Mouse (Mus musculus): ENCODE results near the gene Akt3. TPM values are rescaled to one million over a fixed set of nuclear protein-coding genes. Genes with fewer than 3 reads are reported as not detected.

Akt3 gene
- total RNA-seq, 2 experiments from 2014 or later, result 248 to 255 TPM

DNA sequence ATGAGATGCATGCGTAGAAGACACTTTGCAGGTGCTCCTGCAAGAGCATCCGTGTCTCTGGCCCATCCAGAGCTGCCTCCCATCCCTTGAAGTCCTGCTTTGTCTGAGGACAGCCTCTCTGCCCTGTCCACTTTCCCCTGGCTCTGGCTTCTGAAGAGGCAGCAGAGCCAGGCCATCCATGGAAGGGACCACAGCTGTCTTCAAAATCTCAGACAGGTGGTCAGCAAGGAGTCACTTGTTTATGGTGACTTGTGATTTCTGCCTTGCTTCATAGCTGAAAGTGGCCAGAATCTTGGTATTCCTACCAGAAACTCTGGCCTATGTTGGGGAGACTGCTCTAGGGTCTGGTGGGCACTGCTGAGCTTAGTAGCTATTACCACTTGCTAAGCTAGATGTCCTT, 241.3 kb downstream of the Akt3 start:
- DNase-seq (ENCODE audit: low spot score in 2 of 2), result no peak
- intact Hi-C loops (cut with DNase I), result no loop called here

DNA sequence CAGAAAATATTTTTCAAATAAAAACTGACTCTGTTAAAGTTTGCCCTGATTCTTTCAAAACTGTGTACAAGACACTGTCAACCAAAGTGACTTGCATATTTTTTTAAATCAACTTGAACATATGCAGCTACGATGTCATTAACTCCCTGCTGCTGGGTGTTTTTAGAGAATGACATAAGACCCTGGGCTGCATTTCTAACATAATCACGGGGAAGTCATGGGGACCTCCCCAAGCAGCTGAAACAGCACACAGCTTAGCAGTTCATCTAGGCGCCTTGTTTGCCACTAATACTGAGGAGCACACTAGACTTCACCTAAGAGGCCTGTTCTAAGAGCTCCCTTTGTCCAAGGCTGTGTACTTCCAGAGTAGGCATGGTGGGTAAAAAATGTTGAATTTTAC, 242.1 kb downstream of the Akt3 start:
- intact Hi-C loops (cut with DNase I), result no loop called here
- DNase-seq (ENCODE audit: low spot score in 2 of 2), result no peak

DNA sequence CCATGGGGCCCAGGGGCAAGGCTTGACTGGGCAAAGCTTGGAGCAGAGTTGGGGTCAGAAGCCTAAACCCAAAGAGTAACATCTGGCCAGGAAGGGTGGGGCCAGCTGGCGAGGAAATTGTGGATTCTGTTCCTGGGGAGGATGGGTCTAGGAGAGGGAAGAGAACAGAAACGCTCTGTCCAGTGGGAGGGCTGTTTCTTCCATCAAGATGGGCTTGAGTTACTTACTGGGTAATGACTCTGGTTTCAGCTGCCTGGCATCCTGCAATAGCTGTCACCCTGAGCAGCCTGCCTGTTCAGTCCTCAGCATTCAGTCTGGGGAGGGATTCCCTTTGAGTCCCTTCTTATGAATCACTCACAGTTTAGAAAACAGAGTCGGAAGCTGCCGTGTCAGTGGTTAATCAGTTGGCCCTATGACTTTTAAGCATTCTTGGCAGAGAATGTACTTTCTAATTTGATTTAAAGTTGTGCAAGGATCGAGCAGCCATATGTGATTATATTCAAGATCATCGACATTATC, 243.0 kb downstream of the Akt3 start:
- intact Hi-C loops (cut with DNase I), result no loop called here
- DNase-seq (ENCODE audit: low spot score in 2 of 2), result no peak

DNA sequence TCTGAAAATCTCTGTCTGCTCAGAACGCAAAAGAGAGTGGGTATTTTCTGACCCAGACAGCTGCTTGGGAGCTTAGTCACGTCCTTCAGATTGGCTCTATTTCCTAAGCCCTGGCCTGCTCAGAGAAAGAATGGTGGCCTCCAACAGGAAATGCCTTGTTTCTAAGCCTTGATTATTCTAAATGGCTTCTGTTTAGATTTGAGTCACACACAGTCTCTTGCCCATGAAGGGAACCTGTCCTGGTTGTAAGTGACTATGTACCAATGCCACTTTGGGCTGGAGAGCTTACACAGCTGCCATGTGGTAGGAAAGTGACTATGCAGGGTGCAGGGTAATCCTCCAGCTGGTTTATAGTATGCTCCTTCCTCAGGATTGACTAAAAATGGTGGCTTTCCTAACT, 243.7 kb downstream of the Akt3 start:
- DNase-seq (ENCODE audit: low spot score in 2 of 2), result no peak
- intact Hi-C loops (cut with DNase I), result no loop called here

DNA sequence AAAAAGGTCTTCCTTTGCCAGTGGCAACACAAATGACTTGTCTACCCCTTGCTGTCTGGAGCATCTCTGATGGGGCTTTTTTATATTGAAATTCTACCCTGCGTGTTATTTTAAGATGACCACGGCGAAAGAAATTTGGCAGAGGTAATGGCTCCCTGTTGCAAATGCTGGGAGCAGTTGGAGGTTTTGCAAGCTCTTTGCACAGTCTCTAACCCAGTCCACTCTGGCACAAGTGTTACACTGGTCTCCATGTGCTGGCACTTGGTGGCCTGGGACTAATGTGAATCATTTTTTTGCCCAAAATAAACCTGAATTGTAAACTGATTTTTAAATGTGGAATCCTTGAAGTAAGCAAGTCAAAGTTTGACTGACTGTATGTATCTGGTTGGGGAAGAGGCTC, 244.2 kb downstream of the Akt3 start:
- intact Hi-C loops (cut with DNase I), result no loop called here
- DNase-seq (ENCODE audit: low spot score in 2 of 2), result no peak

DNA sequence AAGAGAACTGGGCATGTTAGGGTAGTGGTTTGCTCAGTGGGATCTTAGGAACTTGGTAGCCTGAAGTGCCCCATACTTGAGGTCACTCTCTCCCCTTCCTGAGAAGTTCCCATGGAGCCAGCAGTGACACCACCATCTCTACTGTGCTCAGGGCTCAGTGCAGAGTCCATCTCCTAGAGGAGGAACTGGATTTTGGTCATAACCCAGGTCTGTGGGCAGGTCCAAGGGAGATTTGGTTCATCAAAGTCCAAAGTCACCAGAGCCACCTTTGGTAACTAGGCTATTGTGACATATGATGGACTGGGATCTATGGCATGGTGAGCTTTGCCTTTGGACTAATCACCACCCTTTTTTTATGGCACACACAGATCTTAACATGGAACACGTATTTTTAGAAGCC, 244.7 kb downstream of the Akt3 start:
- no peak for DNase-seq (ENCODE audit: low spot score in 2 of 2)
- intact Hi-C loops (cut with DNase I), result no loop called here

DNA sequence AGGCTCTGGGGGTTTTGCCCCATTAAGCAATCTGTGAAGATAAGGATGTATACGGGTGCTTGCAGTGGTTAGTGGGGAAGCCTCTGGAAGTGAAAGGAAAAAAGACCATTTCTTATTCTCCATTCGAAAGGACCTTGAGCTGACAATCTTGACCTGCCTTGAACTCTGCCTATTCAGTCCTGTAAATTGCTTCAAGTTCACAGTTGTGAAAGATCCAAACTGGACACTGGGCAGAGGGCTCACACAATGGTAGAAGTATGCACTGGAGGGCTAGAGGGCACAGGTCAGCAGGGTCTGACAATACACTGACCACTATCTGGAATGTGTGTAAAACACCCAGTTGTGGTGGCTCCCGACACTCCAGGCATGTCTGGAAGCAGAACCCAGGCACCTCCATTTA, 245.2 kb downstream of the Akt3 start:
- intact Hi-C loops (cut with DNase I), result no loop called here
- DNase-seq (ENCODE audit: low spot score in 2 of 2), result no peak

DNA sequence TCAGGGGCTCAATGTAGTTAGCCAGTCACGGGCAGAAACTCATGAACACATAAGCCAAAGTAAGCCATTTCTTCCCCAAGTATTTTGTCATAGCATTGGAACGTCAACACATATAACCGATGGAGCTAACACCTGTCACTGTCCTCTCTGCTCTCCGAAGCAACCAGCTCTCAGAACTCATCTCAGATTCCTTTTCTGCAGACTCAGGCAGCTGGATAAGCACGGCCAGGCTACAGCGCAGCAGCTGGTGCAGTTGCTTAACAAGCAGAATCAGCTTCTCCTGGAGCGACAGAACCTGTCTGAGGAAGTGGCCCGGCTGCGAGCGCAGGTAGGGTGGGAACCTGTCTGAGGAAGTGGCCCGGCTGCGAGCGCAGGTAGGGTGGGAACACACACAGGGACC, 246.3 kb downstream of the Akt3 start:
- intact Hi-C loops (cut with DNase I), result no loop called here
- DNase-seq (ENCODE audit: low spot score in 2 of 2), result no peak

DNA sequence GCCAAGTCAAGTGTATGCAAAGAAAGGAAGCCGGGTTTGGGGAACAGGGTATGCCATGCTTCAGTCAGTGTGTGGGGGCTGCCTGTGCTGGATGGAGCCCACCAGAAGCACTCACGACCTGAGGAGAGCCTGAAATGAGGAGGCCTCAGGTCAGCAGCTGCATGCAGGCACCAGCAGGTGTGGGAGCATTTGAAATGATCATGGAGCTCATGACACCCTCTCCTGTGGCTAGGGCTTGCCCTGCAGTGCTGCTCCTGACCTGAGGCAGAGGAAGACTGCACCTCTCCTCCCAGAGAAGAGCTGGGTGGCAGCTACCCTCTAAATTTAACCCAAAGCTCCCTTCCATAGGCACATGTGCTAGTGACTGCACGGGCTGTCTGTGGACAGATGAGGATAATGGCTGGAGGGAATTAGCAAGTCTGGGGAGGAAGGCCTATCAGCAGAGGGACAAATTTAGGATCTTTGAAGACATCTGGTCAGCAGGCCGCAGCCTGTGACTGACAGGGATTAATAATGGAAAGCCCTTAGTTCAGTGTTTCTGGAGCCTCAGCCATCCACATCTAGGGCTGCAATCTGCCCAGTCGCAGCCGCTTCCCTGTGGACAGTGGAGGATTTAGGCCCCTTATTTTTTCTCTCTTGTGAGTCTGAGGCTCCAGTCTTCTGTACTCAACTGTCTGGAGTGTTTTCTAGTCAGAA, 247.2 kb downstream of the Akt3 start:
- DNase-seq (ENCODE audit: low spot score in 2 of 2), result no peak
- intact Hi-C loops (cut with DNase I), result no loop called here

DNA sequence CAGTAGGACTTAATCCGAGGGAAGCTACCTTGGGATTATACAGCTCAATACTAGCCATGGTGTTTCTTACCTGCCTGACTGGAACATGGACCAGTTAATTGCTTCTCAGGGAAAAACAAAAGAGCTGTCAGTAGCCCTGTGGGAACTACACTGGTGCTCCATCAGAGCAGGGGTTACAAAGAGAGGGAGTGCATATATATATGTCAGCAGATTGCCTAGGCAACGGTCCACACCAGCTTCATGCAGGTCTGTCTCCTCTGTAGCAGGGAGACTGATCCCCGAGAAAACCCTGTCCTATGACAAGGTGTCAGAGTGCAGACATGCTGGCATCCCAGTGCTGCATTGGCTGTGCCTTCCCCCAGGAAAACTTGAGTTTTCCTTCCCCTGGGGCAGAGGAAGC, 248.0 kb downstream of the Akt3 start:
- no peak for DNase-seq (ENCODE audit: low spot score in 2 of 2)
- intact Hi-C loops (cut with DNase I), result no loop called here

DNA sequence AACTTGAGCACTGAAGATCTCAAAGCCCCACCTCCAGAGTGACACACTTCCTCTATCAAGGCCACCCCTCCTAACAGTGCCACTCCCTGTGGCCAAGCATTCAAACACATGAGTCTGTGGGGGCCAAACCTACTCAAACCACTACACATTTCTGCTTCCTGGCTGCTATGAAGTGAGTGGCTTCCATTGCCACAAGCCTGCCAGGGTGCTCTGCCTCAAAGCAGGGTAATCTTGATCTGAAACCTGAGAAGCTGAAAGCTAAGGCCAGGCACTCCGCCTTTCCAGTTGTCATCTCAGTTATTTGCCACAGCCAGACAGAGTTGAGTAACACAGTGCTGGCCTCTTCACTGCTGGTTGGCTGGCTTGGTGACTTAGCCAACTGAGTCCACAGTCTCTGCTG, 249.2 kb downstream of the Akt3 start:
- no peak for DNase-seq (ENCODE audit: low spot score in 2 of 2)
- intact Hi-C loops (cut with DNase I), result no loop called here

DNA sequence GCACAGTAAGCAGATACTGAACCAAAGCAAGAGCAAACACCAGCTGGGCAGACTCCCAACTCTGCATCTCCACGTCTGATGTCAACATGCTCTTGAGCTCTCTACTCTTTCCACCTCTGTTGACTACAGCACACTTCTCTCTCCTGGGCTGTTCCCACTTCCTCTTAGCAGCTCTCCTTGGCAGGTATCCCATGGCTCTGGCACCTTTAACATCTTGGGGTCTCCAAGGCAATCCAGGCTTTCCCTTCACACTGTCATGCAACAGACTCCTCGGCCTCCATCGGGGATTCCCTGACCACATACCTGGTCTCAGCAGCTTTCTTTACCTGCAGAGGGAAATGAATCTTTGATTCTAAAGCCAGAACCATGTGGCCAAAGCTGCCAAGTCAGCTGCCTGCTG, 250.6 kb downstream of the Akt3 start:
- intact Hi-C loops (cut with DNase I), result no loop called here
- DNase-seq (ENCODE audit: low spot score in 2 of 2), result no peak

DNA sequence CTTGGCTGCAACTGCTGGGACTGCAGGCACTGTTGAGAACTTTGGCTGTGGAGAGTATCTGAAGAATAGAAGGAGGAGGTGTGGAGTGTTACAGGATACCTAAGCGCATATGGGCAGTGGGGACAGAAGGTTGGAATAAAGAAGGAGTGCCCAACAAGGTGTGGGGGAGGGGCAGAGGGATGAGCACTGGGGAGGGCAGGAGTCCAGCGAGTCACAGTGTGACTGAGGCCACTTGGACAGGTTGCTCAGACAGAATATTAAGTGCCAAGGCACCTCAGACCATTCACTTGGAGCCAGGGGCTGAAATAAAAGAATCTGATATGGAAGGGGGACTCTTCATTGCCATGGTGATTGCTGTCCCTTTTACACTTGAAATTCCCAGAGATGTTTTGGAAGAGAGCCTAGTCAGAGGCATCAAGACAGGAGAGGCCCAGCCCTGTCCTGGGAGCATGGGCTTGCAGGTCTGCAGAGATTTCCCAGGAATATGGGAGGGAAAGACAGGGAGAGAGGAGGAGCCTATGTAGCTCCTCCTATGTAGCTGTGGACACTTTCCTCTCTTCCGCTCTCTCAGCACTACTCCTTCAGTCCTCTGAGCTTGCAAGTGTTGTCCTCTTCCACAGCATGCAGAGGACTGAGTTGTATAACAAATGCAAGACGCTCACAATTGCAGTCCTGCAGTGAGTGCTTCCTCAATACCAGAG, 253.8 kb downstream of the Akt3 start:
- intact Hi-C loops (cut with DNase I), result no loop called here
- no peak for DNase-seq (ENCODE audit: low spot score in 2 of 2)

DNA sequence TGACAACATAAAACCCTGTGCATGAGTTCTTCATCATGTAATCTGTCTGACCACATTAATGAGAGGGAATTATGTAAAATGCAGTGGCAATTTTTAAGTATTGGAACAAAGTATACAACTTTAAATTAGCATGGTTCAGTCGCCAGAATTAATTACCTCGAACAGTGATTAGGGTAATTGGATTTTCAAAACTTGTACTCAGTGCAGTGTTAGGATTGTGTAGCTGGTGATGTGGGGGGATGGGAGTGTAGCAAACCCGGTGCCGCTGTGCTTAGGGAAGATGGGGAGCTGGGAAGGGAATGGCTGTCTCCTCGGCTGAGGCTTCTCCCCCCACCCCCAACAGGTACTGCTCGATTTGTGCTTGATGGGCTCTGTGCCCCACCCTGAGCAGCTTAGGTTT, 255.1 kb downstream of the Akt3 start:
- DNase-seq (ENCODE audit: low spot score in 2 of 2), result no peak
- intact Hi-C loops (cut with DNase I), result no loop called here

DNA sequence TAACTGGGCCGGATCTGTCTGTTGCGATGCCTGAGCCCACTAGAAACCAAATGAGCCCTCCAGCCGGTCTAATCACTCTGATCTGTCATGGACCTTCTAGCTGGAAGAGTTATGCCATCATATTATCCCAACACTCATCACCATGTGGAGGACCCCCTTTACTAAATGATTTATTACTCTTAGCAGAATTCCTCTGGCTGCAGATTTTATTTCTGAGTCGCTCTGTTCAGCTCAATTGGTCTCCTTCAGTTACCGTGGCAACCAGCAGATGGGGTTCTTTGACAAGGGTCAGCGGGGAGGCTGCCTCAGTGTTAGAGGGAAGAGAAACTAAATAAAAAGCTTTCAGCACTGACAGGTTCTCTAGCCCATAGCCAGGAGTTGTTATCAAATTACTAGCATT, 259.0 kb downstream of the Akt3 start:
- intact Hi-C loops (cut with DNase I), result no loop called here
- no peak for DNase-seq (ENCODE audit: low spot score in 2 of 2)

DNA sequence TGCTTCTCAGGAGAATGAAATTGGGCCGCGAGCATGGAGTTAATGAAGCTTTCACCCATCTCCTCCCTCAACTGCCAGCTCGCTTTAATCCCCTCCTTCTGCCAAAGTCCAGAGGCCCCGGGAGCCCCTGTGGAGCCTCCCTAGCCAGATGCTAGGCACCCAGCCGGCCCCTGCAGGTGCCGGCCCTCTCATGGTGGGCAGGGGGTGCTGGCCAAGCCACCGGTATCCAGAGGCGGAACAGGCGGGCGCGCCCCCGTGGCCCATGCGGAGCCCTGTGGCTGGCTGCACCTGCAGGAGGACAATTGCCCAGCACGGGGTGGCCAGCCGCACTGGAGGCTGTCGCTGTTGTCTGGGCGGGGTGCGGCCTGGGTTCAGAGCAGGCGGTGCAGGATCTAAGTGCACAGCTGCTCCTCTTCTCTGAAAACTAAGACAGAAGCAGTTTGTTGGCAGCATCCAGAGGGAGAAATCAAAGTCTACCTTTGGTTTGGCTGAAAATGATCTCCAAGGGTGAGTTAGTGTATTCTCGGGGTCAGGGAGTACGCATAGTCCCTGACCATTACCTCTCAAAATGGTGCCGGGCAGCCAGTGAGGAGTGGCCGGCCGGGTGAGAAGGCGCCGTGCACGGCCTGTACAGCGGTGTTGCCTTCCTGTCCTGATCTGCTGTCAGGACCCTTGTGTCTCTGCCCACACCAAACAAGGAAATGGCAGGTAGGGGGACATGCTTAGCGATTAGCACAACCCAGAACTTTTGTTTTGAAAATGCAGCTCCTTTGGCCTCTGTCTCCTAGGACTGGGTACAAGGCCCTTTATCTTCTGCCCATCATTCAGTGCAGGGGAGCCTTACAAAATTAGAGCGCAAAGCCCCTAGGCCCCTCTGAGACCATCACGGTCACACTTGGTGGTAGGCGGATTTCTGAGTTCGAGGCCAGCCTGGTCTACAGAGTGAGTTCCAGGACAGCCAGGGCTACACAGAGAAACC, 260.0 kb downstream of the Akt3 start:
- intact Hi-C loops (cut with DNase I), result no loop called here
- DNase-seq (ENCODE audit: low spot score in 2 of 2), result no peak

DNA sequence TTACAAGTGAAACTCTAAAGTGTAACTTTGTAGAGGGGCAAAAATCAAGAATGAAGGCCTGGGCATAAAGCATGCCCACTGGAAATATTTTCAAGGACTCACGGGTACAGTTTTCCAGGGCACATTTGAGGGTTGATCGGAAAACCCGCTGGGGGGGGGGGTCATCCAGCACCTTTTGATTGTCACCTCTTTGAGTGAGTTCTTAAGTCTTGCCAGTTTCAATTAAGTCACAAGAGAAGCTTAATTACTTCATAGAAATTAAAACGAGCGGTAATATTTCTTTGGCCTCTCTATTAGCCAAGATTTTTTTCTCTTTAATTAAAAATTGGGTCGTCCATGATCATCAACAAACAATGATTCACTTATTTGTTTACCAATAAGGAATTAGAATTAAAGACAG, 260.7 kb downstream of the Akt3 start:
- no peak for DNase-seq (ENCODE audit: low spot score in 2 of 2)
- intact Hi-C loops (cut with DNase I), result no loop called here

DNA sequence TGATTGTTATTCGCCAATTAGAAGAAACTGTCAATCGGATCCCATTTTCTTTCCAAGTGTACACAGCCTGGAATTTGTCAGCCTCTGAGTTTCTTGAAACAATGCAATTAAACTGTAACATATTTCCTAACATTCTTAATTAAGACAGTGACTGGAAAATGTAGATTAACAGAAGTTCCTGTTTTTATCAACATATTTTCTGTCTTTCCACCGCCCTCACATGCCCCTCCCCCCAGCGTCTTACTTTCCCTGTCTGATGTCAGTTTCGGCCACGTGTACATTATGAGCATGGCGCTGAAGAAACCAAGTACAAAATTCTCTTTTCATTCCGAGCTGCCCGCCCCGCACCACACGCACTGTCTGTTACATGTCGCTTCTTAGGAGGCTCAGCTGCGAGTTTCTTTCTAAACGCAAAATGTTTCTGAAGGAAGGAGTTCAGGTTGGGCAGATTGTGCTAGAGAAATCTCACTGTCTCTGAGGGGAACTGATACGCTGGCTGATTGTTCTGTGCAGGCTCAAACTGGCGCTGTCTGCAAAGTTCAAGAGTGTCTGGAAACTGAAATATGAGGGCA, 261.3 kb downstream of the Akt3 start:
- peak; percentile 71 for DNase-seq (ENCODE audit: low spot score in 2 of 2)
- intact Hi-C loops (cut with DNase I), result no loop called here

DNA sequence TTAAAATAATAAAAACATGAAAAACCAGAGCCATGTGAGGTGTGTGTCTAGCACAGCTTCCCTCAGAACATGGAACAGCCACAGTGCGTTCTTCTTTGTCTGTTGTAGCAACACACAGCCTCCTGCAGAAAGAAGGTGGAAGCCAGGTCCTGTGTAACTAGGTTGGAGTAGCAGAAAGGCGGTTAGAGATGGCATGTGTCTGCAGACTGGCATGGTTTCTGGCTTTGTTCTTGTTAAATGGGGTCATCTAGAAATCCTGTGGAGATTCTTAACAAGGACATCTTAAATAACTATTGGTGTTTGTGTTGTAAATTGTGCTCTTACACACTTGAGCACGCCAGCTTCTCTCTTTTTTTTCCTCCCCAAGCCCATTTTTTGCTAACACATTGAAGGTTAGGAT, 261.8 kb downstream of the Akt3 start:
- no peak for DNase-seq (ENCODE audit: low spot score in 2 of 2)
- intact Hi-C loops (cut with DNase I), result no loop called here

DNA sequence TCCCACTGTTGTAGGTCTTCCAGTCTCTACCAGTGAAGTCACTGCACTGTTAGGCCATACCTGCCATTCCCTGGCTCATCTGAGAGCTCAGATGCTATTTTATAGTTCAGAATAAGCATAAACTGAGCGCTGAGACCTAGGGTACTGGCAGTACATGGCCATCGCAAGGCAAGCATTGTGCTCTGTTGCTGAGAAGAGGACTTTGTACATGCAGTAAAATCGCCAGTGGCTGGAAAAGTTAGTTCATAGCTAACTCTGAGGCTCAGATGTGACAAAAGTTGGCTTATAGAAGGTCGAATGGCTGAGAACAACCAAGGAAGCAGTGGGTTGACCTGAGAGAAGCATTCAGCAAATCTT, 262.6 kb downstream of the Akt3 start:
- no peak for DNase-seq (ENCODE audit: low spot score in 2 of 2)
- intact Hi-C loops (cut with DNase I), result no loop called here
